Mouse (Mus musculus) liver, postnatal 0 days (tissue): ENCODE measurements around the gene Napsa.
A peak's percentile ranks its signal among the peaks of the same experiment; 100 is the strongest.

ENCODE experiments used
- CTCF ChIP-seq: sonication (generic); IDR thresholded peaks from 2 replicates; pipeline ENCODE4 v1.5.1; 2016; ENCODE audit warnings: antibody characterized with exemption, low read depth
- EP300 ChIP-seq: IDR thresholded peaks from 2 replicates; pipeline ENCODE4 v1.6.1; 2016; ENCODE audit warnings: antibody characterized with exemption, low read depth, mild to moderate bottlenecking

GRCm38 (mm10) chr7:44534656-44535441 is 37.3 kb upstream of the Napsa start:
- TF ChIP-seq CTCF (peak; percentile 46; the same call in 1 of the 2 replicates), EP300 (no peak)
